Comparison of ENCODE assay signal across 8 mouse cellular contexts in the genomic region with DNA sequence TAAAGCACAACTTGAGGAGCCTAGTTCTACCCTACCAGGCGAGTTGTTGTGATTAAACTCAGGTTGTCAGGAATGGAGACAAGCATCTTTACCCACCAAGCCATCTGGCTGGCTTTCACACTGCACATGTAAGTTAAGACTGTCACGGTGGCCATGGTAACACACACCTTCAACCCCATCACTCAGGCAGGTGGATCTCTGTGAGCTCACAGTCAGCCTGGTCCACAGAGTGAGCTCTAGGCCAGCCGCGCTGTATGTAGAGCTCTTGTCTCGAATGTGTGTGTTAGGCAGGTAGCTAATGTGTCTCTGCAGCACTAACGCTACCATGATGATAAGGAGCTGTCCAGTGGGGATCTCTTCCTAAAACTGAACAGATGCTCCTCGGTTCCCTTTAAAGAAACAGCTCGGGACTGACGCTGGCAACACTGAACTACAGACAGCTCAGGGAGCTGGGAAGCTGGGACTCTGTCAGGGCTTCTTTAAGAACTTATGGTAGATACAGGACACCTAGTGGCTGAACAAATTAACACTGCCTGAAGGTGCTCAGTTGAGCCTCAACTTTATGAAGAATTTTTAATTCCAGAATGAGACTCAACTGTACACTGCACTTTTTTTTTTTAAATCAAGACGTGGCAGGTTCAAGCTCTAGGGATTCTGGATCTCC.
DNase-seq lines count a peak whose midpoint lies in the region; ATAC-seq and TF ChIP-seq lines count a peak whose summit lies in the region.

No protein-coding gene starts in this region.

- intact Hi-C loops in left cerebral cortex, postnatal 25 days (cut with DNase I), result loop anchor here (2.0 to 10.0 kb wide), 2 partner anchors 64 to 1542 kb away; no protein-coding TSS in a partner anchor

- TF ChIP-seq CTCF in cortical plate, adult 2 months (IDR thresholded peaks at IDR 0.05; ENCODE audit: extremely low read depth, insufficient read depth, low read length), result peak; percentile 28; the same call in 1 of the 2 replicates

- 58% methylated on average over 10 of the region's 10 CpGs for WGBS in heart, embryonic 12.5 days

- ATAC-seq in heart, embryonic 12.5 days (ENCODE audit: insufficient number of reproducible peaks, low FRiP score), result no peak
- ATAC-seq in hematopoietic stem cell, adult 5-6 weeks (replicated peaks in 1 of 2; ENCODE audit: insufficient read depth in 1 of 2, low FRiP score in 2 of 2, low TSS enrichment in 1 of 2, low read depth in 1 of 2, poor library complexity in 2 of 2, severe bottlenecking in 2 of 2), result peak; percentile 53 to 73

- no peaks in the 10 kb centered on the region; the same call in 1 of the 2 replicates for H3K4me1 ChIP-seq in heart, embryonic 12.5 days (replicated peaks)
- no peaks in the 10 kb centered on the region for H3K4me1 ChIP-seq in cortical plate, adult 2 months (ENCODE audit: control insufficient read depth, insufficient read depth, low read length)

- no peak overlapping the region for H3K4me2 ChIP-seq in heart, embryonic 12.5 days

- H3K9me3 ChIP-seq in heart, embryonic 12.5 days (replicated peaks), result no peaks in the 10 kb centered on the region

- no peak overlapping the region for H3K4me3 ChIP-seq in heart, embryonic 12.5 days
- H3K4me3 ChIP-seq in cortical plate, adult 2 months (ENCODE audit: insufficient read depth, low read length), result no peak overlapping the region

- H3K9ac ChIP-seq in heart, embryonic 12.5 days, result no peak overlapping the region

- no peak overlapping the region for H3K27ac ChIP-seq in heart, embryonic 12.5 days (ENCODE audit: poor library complexity, severe bottlenecking)
- H3K27ac ChIP-seq in cortical plate, adult 2 months (ENCODE audit: insufficient read depth, low read length), result no peak overlapping the region

- no peaks in the 10 kb centered on the region for H3K36me3 ChIP-seq in heart, embryonic 12.5 days

- TF ChIP-seq POLR2A in cortical plate, adult 2 months (IDR thresholded peaks at IDR 0.05; ENCODE audit: extremely low read depth, insufficient read depth, low read length), result no peak

- H3K27me3 ChIP-seq in heart, embryonic 12.5 days (replicated peaks), result no peaks in the 10 kb centered on the region

- DNase-seq in heart, adult 8-10 months (ENCODE audit: low spot score), result peak; percentile 19
- peak; percentile 31 for DNase-seq in Muller cell, postnatal 12 days (ENCODE audit: inconsistent ontology term)
- DNase-seq in left cerebral cortex, postnatal 25 days (ENCODE audit: low spot score in 2 of 2), result peak; percentile 47 to 69
- peak; percentile 12 for DNase-seq in right cerebral cortex, postnatal 14 days
- DNase-seq in thymus, adult 18-20 months, result no peak

Comparison
In these comparisons a context has a peak if more than half of its experiments do, and no peak if none do; other contexts are left out.
1. DNase-seq: peak in heart, adult 8-10 months (single experiment), Muller cell, postnatal 12 days (single experiment), left cerebral cortex, postnatal 25 days (2 of 2) and right cerebral cortex, postnatal 14 days (single experiment); none in thymus, adult 18-20 months (0 of 2).